Mouse (Mus musculus) lung, postnatal 10 days (tissue): ENCODE measurements around the gene Wars2.

Experiments
- DNase-seq: peaks from one replicate; pipeline ENCODE4 v3.0.0; 2021

Wars2 gene

DNA sequence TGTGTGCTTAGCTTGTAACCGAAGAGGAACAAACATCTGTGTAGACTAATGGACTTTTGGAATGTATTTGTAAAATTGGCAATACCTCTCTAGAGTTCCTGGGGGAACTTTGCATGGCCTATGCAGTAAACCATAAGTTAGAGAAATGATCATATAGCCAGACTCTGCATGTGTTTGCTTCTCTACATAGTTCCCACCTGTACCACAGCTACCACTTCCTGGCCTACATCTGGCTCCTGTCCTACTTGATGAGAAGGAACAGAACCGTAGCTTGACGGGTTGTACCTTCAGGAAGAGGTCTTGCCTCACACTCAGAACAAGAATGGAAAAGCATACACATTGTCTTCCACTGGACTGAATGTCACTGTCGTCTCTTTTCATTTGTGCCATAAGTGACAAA lies 52.7 kb downstream of the Wars2 start:
- DNase-seq: no peak

DNA sequence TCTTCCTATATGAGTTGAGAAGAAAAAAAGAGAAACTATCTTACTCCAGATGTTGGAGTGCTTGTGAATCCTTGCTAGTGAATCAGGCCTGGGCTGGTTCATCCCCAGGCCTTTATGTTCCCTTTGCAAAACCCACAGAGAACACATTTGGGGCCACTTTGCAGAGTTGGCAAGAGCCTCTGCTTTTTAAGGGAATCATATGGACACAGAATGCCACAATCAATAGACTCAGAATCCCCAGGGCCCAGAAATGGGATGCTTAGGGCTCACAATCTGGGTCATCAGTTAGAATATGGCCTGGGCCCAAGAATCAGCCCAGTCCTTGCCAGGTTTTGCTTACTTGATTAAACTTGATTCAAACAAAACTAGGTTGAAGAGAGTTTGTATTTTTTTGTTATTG lies 62.5 kb downstream of the Wars2 start:
- DNase-seq: no peak

DNA sequence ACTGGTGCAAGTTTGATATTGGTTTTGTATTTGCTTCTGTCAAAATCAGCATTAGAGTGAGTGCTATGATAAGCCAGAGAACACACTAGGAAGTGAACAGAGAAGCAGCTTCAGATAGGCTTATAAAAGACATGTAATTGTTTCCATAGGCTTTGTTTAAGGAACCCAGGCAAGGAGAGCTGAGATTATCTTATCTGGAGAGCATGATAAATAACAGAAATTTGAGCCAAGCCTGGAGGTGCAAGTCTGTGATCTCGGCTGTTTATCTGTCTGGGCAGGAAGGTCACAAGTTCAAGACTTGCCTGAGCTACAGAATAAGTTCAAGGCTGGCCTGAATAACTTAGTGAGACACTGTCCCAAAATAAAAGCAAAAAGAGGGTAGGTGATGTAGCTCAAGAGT lies 67.5 kb downstream of the Wars2 start:
- no peak for DNase-seq

DNA sequence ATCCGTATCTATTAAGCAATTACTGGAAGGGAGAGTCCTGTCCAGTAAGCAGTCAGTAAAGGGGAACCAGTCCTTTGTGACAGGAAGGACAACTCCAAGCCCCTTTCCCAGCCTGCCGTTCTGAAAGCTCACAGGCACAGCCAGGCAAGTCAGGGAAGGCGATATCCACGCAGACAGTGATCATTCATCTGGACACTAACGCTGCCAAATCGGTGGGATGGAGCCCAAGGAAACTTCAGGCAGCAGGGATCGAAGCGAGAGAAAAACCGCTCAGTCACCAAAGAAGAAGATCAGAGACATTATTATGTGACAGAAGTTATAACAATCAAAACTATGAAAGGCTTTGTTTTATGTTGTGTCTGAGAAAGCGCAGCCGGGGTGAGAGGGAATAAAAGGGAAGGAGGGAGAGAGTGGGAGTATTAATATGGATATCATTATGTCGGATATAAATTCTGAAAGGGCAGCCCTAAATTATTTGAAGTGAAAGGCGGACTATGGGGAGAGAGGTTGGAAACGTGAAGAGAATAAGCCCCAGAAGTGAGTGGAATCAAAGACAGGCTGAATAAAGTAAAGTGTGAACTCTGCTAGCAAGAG lies 70.3 kb downstream of the Wars2 start:
- DNase-seq: no peak

DNA sequence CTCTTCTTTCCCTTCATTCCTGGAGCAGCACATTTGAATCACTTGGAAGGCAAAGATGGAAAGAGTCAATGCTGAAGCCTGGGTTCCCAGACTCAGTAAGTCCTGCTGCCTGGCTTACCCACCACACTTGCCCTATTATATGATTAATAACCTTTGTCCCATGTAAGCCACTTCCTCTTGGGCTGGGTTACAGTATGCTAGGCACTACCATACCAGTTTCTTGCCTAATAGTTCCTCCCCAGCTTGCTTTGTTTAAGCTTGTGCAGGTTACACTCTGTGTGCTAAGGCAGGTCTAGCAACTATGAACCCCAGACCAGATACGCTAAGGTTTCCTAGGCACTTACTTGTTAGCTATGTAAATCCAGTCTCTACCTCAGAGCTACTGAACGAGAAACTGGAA lies 86.9 kb downstream of the Wars2 start:
- no peak for DNase-seq

DNA sequence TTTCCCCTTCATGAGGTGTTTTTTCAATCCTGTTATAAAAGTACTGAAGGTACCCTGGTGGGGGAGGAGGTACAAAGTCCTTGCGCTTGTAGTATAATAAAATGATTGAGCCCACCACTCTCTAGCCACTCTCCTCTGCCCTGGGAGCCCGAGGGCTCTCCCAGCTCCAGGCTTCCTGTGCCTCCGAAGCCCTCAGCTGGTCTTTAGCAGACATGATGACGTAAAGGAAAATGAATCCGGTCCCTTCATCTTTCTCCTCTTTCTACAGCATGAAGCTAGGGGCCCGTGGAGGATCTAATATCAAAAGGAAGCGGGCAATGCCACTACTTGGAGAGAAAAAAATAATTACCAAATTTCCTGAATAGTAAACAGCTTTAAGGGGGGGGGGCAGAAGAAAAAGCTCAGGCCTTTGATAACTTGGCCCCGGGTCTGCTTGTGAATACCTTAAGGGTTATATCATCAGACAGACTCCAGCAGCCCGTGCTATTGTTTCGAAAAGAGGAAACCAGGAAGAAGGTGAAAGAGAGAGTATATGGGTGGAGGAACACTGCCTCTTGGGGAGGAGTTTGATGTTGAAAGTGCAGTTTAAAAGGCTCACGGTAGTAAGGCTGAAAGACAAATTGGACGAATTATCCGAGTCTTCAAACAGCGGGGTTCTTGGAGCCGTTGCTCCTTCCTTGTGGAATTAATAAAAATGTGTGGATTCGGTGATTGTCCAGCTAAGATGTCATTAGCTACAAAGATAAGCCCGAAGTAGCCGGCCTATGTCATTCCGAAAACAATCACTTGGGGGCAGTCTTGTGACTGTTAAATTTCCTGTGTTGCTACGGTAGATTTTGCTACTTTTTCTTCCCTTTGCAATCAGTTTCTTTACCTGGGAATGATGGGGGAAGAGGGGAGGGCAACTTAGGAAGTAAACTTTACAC lies 92.8 kb downstream of the Wars2 start:
- peak; percentile 56 for DNase-seq

DNA sequence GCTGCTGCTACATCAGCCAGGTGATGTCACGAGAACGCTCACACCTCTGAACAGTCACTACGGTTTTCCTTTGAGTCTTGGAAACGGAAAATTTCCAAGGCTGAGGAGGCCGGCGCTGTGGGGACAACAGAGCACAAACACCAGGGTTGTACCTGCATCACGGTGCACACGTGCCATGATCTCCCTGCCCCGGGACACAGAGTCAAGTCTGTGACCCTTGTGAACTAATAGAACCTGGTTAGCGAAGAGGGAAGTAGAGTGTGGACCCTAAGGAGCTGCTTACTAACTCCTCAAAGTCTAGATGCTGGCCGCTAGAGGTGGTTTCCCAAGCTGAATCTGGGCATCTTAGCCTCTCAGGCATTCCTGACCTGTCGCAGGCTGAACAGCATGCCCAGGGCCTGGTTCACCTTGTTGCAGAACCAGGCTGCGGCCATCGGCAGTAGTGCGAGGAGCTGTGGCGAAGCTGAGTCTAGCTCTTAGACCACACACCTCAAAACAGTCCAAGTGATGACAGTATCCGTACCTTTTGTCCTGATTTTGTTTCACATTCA lies 93.5 kb downstream of the Wars2 start:
- no peak for DNase-seq

DNA sequence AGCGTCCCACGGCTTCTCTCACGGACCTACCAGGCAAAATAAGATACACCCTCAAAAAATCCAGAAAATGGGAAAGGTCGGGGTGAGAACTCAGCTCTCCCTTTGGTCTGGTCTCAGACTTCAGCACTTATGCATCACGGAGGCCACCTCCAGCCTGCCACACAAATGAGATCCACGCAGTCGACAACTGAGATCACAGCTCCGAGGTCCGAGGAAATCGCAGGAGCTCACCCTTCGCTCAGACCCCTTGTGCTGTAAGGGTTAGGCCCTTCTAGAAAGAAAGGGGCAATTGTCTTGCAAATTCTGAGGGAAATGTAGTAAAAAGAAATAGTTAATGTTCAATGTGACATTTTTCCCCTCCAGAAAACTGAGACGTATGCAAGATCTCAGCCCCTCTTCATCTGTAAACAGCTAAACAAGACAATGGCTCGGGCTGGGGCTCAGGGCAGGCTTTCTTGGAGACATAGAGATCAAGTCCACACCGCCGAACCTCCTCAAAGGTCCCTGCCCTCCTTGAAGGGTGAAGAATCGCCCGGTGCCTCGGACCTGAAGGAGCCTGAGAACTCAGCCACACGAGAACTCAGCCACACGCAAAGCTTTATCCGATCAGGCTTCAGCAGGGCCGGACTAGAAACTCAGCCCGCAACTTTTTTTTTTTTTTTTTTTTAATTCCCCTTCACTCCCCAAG lies 94.4 kb downstream of the Wars2 start:
- no peak for DNase-seq

DNA sequence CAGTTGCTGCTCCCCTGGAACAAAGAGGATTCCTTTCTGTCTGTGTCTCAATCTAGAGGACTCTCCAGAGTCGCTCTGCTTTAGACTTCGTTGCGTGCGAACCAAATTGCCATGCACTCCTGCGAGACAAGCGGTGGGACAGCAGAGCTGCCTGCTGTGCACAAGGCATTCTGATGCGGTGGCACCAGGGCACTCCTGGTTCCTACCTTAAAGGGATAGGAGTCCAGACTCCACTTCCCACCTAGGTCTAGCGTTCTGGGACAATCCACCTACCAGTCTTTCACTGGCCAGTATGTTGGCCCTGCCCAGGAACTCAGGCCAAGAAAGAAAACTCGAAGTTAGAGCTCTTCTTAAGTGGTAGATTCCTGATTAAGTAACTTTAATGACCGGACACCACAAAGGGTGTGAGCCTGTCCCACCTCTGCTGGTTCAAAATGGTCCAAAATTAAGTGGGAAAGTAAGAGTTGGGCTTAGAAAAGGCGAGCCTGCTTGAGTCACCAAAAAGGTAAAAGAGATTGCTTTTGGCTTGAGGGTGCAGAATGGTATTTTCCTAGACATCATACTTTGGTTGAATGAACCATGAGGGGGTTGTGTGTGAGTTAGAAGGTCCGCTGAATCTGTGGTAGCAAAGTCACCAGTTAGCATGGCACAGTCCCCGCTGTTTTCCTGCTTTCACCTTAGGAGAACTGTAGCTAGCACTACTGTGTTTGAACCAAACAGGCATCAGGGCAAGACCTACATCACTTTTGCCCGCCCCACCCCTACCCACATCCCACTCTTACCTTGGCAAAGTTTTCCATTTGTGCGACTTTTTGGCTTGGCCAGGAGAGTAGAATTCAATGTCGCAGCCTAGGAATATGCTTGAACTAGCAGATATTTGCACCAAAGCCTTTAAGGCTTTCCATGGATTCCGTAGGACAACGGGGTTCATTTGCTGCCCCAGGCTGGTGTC lies 95.2 kb downstream of the Wars2 start:
- no peak for DNase-seq

DNA sequence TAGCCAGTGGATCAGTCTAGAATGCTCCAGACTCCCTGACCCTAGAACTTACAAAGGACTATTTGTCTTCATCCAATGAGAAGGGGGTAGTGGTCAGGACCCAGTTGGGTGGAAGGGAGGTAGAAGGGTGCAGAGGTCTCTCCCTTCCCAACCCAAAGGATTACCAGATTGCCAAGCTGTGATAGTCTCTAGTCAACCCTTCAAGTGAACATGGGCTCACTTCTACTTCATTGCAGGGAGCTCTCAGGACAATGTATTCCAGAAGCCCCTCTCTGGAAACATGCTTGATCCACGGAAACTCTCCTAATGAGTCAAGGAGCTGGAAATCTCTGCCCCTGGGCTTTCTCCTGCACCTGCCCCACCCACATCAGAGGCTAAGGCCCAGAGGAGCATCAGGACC lies 97.8 kb downstream of the Wars2 start:
- no peak for DNase-seq

DNA sequence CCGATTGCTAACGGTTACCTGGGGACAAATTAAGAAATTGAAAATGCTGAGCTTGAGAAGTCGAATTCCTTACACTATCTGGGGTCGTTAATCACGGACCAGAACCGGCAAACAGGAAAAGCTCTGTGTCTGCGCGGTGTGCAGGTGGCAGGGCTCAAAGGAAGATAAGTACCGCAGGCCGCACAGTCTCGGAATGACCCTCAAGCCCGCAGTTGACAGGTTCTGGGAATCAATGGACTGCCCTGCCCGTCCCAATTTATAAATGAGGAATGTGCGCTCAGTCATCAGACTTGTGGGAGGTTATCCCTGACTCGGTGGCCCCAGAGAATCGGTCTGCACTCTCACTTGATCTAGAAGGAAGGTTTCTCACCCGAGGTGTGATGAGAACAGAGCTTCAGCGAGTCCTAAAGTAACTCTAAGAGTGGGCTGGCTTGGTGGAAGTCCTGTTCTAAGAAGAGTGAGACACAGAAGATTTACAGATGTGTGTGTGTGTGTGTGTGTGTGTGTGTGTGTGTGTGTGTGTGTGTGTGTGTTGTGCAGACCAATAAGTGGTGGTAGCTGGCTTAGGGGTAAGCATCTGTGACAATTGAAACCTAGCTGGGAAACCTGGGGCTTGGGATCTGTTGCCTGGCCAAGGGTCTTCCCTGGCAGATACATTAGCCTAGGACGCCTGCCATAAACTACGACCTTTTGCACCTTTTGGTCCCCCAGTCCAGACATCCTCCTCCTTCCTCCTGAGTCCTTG lies 98.6 kb downstream of the Wars2 start:
- no peak for DNase-seq

DNA sequence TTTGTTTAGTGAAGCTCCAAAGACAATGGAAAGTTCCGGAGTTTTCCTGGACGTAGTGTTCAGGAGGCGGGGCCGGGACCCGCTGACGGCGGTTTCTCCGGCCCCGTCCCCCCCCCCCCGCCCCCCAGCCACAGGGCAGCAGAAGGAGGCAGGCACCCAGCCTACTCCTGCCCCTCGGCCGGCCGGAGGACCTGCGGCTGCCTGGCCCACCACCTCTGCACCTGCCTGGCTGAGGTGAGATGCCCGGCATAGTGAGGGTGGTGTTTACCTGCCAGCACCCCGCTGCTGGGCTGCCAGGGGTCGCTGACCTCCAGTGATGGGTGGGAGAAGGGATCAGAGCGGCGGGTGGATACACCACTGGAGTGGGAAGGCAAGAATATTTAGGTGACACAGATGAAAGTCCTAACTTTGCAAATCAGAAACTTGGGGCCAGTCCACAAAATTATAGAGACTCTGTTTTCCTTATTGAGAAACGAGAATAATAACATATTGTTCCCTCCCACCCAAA lies 99.4 kb downstream of the Wars2 start, which contains the start of gene Tbx15:
Gene Tbx15, plus strand, starts transcription at position 169 of the 508 bp plus-strand sequence.
- no peak for DNase-seq

DNA sequence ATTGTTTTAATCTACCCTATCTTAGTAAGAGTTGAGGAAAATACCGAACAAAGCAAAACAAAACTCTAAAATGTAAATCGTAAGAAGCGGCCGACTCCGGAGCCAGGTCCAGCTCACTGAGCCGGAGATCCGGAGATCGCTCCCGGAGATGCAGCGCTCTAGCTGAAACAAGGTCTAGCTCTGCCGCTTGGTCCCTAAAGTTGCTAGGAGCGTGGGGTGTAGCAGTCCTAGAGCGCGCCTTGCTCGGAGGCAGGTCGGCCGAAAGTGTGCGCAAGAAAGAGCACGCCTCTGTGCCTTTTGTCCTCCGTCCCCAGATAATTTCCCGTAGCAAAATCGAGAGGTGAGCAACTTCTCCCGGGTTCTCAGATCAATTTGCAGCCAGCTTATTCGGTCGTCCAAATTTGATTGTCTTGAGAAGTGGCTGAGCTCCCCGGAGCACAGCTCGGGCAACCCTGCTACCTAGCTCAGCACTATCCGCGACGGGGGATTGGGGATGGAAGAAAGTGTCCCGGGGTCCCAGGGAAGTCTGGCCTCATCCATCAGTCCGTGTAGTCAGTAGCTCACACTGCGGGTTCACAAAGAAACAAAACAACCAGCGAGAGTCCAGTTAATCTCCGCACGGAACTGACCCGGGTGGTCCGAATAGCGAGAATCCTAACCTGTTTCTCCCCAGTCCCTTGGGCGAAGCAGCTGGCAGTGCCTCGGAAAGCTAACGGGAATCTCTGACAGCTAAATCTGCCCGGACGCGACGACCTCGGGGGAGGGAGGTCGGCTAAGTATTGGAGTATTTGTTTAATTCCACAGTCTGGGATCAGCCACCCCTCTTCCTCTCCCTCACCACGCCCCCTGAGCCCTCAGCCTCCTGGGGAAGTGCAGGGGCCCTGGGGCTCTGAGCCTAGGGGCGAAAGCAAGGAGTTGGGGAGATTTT lies 100.2 kb downstream of the Wars2 start:
- no peak for DNase-seq

DNA sequence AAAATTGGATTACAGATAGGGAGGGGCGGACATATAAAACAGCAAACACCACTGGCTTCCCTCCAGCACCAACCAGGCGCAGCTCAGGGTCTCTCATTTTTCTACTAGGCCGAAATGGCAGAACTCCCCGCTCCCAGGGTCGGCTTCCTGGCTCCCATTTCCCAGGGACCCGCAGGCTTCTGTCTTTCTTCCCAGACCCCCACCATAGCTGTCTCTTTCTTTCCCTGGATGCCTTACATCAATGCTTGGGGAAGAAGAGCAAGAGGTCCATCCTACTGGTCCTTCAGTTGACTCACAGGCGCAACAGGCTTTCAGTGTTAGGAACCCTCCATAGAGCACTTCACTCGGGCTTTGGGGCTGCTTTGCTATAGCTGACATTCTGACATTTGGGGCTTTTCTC lies 101.6 kb downstream of the Wars2 start:
- no peak for DNase-seq

DNA sequence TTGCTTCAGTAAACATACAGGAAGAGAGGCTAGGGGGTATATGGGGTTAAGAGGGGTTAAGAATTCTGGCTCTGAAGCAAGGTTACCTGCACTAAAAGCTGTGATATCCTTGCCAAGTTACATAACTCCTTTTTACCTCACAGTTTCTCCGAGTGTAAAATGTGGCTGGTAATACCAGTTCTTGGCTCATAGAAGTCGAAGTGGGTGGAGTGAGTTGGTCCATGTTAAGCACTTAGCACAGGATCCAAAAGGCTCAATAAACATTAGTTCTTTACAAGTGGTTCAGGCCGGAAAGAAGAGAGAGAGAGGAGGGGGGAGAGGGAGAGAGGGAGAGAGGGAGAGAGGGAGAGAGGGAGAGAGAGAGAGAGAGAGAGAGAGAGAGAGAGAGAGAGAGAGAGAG lies 104.5 kb downstream of the Wars2 start:
- DNase-seq: no peak

DNA sequence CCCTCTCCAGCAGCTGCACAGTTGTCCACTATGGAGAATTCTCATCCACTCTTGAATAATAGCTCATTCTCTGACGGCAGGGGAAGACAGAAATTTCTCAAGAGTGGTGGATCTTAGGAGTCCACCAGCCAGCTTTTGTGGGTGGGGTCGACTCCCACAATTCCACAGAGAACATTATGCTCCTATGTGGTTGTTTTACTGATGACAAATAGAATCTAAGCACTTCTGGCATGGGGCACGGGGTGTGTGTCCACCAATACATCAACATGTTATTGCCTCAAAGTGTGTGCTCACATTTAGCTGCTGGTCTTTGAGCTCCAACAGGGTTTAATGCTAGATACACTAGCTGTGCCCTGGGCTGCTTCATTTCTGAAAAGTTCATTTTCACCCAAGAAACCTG lies 105.8 kb downstream of the Wars2 start:
- no peak for DNase-seq

DNA sequence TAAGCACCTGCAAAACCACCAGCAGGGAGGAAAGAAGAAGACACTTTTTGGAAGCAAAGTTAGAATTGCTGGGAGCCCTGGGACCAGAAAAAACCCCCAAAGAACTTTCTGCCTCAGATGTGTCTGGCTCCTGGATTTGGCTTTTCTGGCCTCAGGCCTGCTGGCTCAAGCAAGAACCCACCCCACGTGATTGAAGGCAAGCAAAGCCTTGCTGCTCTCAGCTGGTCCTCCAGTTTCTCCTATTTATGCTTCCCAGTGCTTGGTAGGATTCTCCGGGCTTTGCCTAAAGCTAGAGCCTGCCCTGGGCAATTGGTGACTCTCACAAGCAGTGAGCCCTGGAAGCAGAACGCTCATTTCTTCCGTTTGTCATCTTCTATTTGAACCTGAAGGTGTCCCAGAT lies 106.7 kb downstream of the Wars2 start:
- DNase-seq: no peak

DNA sequence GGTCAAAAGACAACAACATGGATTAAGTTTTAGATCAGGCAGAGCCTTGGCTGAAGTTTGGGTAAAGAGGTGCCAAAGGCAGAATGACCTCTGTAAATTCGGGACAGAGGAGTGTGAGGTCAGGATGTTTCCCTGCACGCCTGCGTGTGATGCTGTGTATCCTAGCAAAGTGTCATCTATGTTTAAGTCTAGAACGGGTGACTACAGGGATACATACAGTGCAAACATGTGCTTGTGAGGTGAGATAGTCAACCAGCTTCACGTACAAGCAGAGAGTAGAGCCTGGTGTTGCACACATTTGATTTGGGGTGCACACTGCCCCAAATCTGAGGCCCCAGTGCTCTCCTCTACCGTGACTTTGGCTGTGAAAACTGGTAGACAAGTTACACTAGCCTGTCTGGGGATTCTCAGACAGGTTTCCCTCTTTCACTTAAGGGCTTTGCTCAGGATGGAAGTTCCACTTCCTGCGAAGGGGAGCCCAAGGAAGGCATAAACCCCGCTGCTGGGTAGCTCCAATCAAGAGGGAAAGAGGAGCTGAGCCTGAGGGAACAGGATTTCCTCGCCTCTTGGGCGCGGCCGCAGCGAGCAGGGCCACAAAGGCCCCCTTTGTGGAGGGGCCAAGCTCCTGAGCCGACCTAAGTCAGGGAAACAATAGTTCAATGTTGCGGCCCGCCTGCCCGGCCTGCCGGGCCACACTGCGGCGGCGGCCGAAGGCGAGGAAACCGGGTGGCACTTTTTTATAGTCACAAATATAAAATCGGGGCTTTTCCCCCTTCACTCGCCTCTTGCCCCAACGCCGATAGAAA lies 107.3 kb downstream of the Wars2 start:
- no peak for DNase-seq

DNA sequence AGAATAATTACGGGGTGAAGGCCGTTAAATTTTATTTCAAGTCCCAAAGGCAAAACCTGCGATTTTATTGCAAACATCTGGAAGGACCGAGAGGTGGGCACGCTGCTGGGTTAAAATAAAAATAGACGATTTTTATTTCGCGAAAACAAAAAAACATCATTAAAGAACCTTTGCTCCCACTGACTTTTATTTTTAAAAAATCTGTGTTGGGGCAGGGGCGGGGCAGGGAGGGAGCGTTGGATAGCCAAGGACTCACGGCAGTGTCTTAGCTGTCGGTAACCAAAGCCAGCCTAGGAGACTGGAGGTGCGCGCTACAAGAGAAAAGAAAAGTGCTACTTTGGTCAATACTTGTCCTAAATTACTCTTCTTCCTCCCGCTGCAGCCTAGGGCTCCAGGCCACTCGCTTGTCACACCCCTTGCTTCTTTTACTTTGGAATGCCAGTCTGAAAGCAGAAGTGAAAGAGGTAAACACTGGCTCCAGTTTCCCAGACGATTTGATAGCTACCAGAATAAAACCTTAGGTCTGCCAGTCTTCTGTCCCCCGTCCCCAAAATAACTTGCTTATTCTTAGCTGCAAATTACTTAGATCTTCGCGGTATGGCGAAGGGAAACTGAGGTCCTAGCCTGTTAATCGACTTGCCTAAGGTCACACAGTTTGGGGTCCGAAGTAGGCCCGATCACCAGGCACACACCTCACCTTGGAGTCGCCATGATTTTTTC lies 108.1 kb downstream of the Wars2 start:
- no peak for DNase-seq
